12 mouse cellular contexts compared by ENCODE assay signal in genomic region chr8:106816431-106817170, GRCm38 (mm10). TPM values are rescaled to one million over a fixed set of nuclear protein-coding genes. Genes with fewer than 3 reads are reported as not detected.
A peak's percentile ranks its signal among the peaks of the same experiment; 100 is the strongest.
DNase-seq lines count a peak whose midpoint lies in the region; ATAC-seq and TF ChIP-seq lines count a peak whose summit lies in the region.
"Had no signal": no experiment of that assay in that cellular context is flagged by ENCODE, and none has a peak within 500 bp of the region (broad histone marks: within the 10 kb centered on the region; RNA-seq: fewer than 3 reads in every experiment).

No protein-coding gene starts in this region.

- H3K36me3 ChIP-seq in forebrain, postnatal 0 days (ENCODE audit: insufficient read depth), result no peaks in the 10 kb centered on the region
- H3K36me3 ChIP-seq: midbrain, embryonic 12.5 days had no signal

- H3K4me3 ChIP-seq in forebrain, postnatal 0 days (ENCODE audit: low read depth, low read length), result no peak overlapping the region
- H3K4me3 ChIP-seq: midbrain, embryonic 12.5 days had no signal

- no peak overlapping the region for H3K9ac ChIP-seq in forebrain, postnatal 0 days
- H3K9ac ChIP-seq: midbrain, embryonic 12.5 days had no signal

- peak; percentile 61 for DNase-seq in left cerebral cortex, postnatal 4 days
- no peak for DNase-seq in left cerebral cortex, adult 11 months (ENCODE audit: low spot score)
- DNase-seq in brain, embryonic 18.5 days (ENCODE audit: low read depth, low spot score), result peak; percentile 51
- peak; percentile 74 for DNase-seq in forebrain, postnatal 0 days
- DNase-seq in layer of hippocampus, adult 8-10 months (ENCODE audit: low spot score in 2 of 2), result peak; percentile 31 to 71
- DNase-seq in adrenal gland, postnatal 10 days, result no peak
- no peak for DNase-seq in adrenal gland, adult 18-20 months (ENCODE audit: low spot score in 2 of 2)
- DNase-seq in spleen, postnatal 4 days (ENCODE audit: low spot score in 2 of 2), result no peak
- DNase-seq: cerebellum, adult 2 months had no signal

- intact Hi-C loops in left cerebral cortex, postnatal 4 days (cut with DNase I), result no loop called here

- H3K4me1 ChIP-seq in forebrain, postnatal 0 days (ENCODE audit: insufficient read depth), result 0 out of 2 replicates have a peak, but pooled peaks cover 8% of the 10 kb centered on the region

- H3K9me3 ChIP-seq in forebrain, postnatal 0 days (ENCODE audit: low read length), result no peaks in the 10 kb centered on the region
- H3K9me3 ChIP-seq: G1E; midbrain, embryonic 12.5 days had no signal

- no peaks in the 10 kb centered on the region for H3K27me3 ChIP-seq in forebrain, postnatal 0 days (ENCODE audit: insufficient read depth, low read length)
- H3K27me3 ChIP-seq: midbrain, embryonic 12.5 days had no signal

- TF ChIP-seq CTCF in forebrain, postnatal 0 days (IDR thresholded peaks at IDR 0.05; ENCODE audit: low read depth), result no peak

- no peak overlapping the region for H3K4me2 ChIP-seq in forebrain, postnatal 0 days (ENCODE audit: low read depth)
- H3K4me2 ChIP-seq: liver, embryonic 11.5 days; midbrain, embryonic 12.5 days had no signal

- peak; percentile 69; the same call in 1 of the 2 replicates for ATAC-seq in forebrain, postnatal 0 days

- 30% methylated on average over 9 of the region's 9 CpGs for WGBS in forebrain, postnatal 0 days

- H3K27ac ChIP-seq in forebrain, postnatal 0 days (ENCODE audit: low read depth, low read length), result peak overlapping the region; percentile 66
- H3K27ac ChIP-seq: midbrain, embryonic 12.5 days had no signal

RNA-seq across cellular contexts. Expression of gene Has3, which starts 53.4 kb away (rescaled TPM):
- total RNA-seq in left cerebral cortex, postnatal 4 days (2021), result 10 to 100 TPM; 16.7 to 17.7 TPM
- total RNA-seq in forebrain, postnatal 0 days (2014; rRNA removed), result 18.1 and 19.7 TPM in 2 replicates
- 0.77 and 0.86 TPM in 2 replicates for polyA plus RNA-seq in forebrain, postnatal 0 days (2015; fragmentation: Nextera tagmentation; extraction: Ambion mirVana)
- 1 to 10 TPM; 1.6 to 2.6 (median 1.9) TPM for total RNA-seq in layer of hippocampus, adult 8-10 months (2022)
- 1 to 10 TPM in 1 of 2 experiments, under 1 TPM in 1; 0.96 to 2.2 TPM for total RNA-seq in adrenal gland, postnatal 10 days (2021)
- under 1 TPM; 0.26 to 0.33 TPM for total RNA-seq in adrenal gland, adult 18-20 months (2021)
- polyA plus RNA-seq: G1E had no signal

Comparison
In these comparisons a context has a peak if more than half of its experiments do, and no peak if none do; other contexts are left out.
1. DNase-seq: peak in left cerebral cortex, postnatal 4 days (single experiment), brain, embryonic 18.5 days (single experiment), forebrain, postnatal 0 days (single experiment) and layer of hippocampus, adult 8-10 months (2 of 2); none in left cerebral cortex, adult 11 months (single experiment), adrenal gland, postnatal 10 days (single experiment), adrenal gland, adult 18-20 months (0 of 2) and spleen, postnatal 4 days (0 of 2).